Mouse (Mus musculus) megakaryocyte progenitor cell, adult 5-6 weeks (primary cell): ENCODE measurements around the gene Sgta. TPM values are rescaled to one million over a fixed set of nuclear protein-coding genes. Genes with fewer than 3 reads are reported as not detected.

Experiments used
- total RNA-seq, 2 experiments: library from RNA; stranded (forward) in 1 of 2; stranded (reverse) in 1 of 2; fragments of 157-497, 149-512 nt in 1 of 2; fragments of 200-1000 nt in 1 of 2; gene quantifications; 2 replicates each; pipeline versions ENCODE4 v1.2.3 to v1.2.4; 2015 to 2017

The Sgta gene
- total RNA-seq, 2 experiments from 2014 or later: 31.7 to 37.6 TPM

Other genes with a start within 250 kb of the Sgta start
- gene Jsrp1, start 246.7 kb downstream of the Sgta start, total RNA-seq (2015): not detected in 2 replicates
- gene Jsrp1, start 246.7 kb downstream of the Sgta start, total RNA-seq (2017): not detected in 2 replicates
- gene Oaz1, start 233.5 kb downstream of the Sgta start, total RNA-seq (2015): 1,168 and 1,276 TPM in 2 replicates
- 222 and 291 TPM in 2 replicates for gene Oaz1, start 233.5 kb downstream of the Sgta start, total RNA-seq (2017)
- gene Lingo3, start 216.1 kb downstream of the Sgta start, total RNA-seq (2015): not detected in 2 replicates
- gene Lingo3, start 216.1 kb downstream of the Sgta start, total RNA-seq (2017): not detected in 2 replicates
- gene Lsm7, start 205.0 kb downstream of the Sgta start, total RNA-seq (2015): 125 and 137 TPM in 2 replicates
- gene Lsm7, start 205.0 kb downstream of the Sgta start, total RNA-seq (2017): 307 and 354 TPM in 2 replicates
- 17.7 and 18.2 TPM in 2 replicates for gene Sppl2b, start 204.9 kb downstream of the Sgta start, total RNA-seq (2015)
- 29.4 and 39.4 TPM in 2 replicates for gene Sppl2b, start 204.9 kb downstream of the Sgta start, total RNA-seq (2017)
- gene Tmprss9, start 188.3 kb downstream of the Sgta start, total RNA-seq (2015): not detected in 2 replicates
- not detected in 2 replicates for gene Tmprss9, start 188.3 kb downstream of the Sgta start, total RNA-seq (2017)
- 132 and 150 TPM in 2 replicates for gene Timm13, start 159.2 kb downstream of the Sgta start, total RNA-seq (2015)
- 55.3 and 100 TPM in 2 replicates for gene Timm13, start 159.2 kb downstream of the Sgta start, total RNA-seq (2017)
- gene Lmnb2, start 141.9 kb downstream of the Sgta start, total RNA-seq (2015): 11.7 and 13.9 TPM in 2 replicates
- 49.3 and 56.9 TPM in 2 replicates for gene Lmnb2, start 141.9 kb downstream of the Sgta start, total RNA-seq (2017)
- 18.7 and 20.7 TPM in 2 replicates for gene Gadd45b, start 130.1 kb downstream of the Sgta start, total RNA-seq (2015)
- gene Gadd45b, start 130.1 kb downstream of the Sgta start, total RNA-seq (2017): 17.6 and 17.9 TPM in 2 replicates
- 0.44 and 0.57 TPM in 2 replicates for gene Gng7, start 45.2 kb downstream of the Sgta start, total RNA-seq (2015)
- 0.83 and 1.2 TPM in 2 replicates for gene Gng7, start 45.2 kb downstream of the Sgta start, total RNA-seq (2017)
- gene Diras1, start 34.5 kb downstream of the Sgta start, total RNA-seq (2015): not detected in 2 replicates
- gene Diras1, start 34.5 kb downstream of the Sgta start, total RNA-seq (2017): not detected in 2 replicates
- 1.9 and 2.3 TPM in 2 replicates for gene Slc39a3, start 22.8 kb downstream of the Sgta start, total RNA-seq (2015)
- gene Slc39a3, start 22.8 kb downstream of the Sgta start, total RNA-seq (2017): 4.2 and 5.0 TPM in 2 replicates
- 12.7 and 15.6 TPM in 2 replicates for gene Thop1, start 9.9 kb upstream of the Sgta start, total RNA-seq (2015)
- 28.0 and 28.7 TPM in 2 replicates for gene Thop1, start 9.9 kb upstream of the Sgta start, total RNA-seq (2017)
- 0.54 and 0.88 TPM in 2 replicates for gene Creb3l3, start 38.7 kb upstream of the Sgta start, total RNA-seq (2015)
- 0.30 and 0.58 TPM in 2 replicates for gene Creb3l3, start 38.7 kb upstream of the Sgta start, total RNA-seq (2017)
- gene Map2k2, start 45.7 kb upstream of the Sgta start, total RNA-seq (2015): 34.4 and 42.5 TPM in 2 replicates
- gene Map2k2, start 45.7 kb upstream of the Sgta start, total RNA-seq (2017): 50.1 and 54.9 TPM in 2 replicates
- gene Zbtb7a, start 75.0 kb upstream of the Sgta start, total RNA-seq (2015): 17.4 and 18.9 TPM in 2 replicates
- 7.7 and 8.6 TPM in 2 replicates for gene Zbtb7a, start 75.0 kb upstream of the Sgta start, total RNA-seq (2017)
- gene Pias4, start 107.7 kb upstream of the Sgta start, total RNA-seq (2015): 9.4 and 10.0 TPM in 2 replicates
- gene Pias4, start 107.7 kb upstream of the Sgta start, total RNA-seq (2017): 9.4 and 9.8 TPM in 2 replicates
- gene Eef2, start 116.5 kb upstream of the Sgta start, total RNA-seq (2015): 526 and 599 TPM in 2 replicates
- 1,508 and 1,553 TPM in 2 replicates for gene Eef2, start 116.5 kb upstream of the Sgta start, total RNA-seq (2017)
- gene Dapk3, start 122.8 kb upstream of the Sgta start, total RNA-seq (2015): 15.5 and 17.2 TPM in 2 replicates
- 37.2 and 54.7 TPM in 2 replicates for gene Dapk3, start 122.8 kb upstream of the Sgta start, total RNA-seq (2017)
- not detected in 2 replicates for gene 4930442H23Rik, start 123.7 kb upstream of the Sgta start, total RNA-seq (2015)
- not detected in 2 replicates for gene 4930442H23Rik, start 123.7 kb upstream of the Sgta start, total RNA-seq (2017)
- not detected in 2 replicates for gene Nmrk2, start 141.9 kb upstream of the Sgta start, total RNA-seq (2015)
- not detected in 2 replicates for gene Nmrk2, start 141.9 kb upstream of the Sgta start, total RNA-seq (2017)
- not detected in 2 replicates for gene Atcay, start 170.7 kb upstream of the Sgta start, total RNA-seq (2015)
- gene Atcay, start 170.7 kb upstream of the Sgta start, total RNA-seq (2017): not detected in 2 replicates
- 0.05 TPM in 1 of 2 replicates, not detected in the other for gene Zfr2, start 173.0 kb upstream of the Sgta start, total RNA-seq (2015)
- 0.17 TPM in 1 of 2 replicates, not detected in the other for gene Zfr2, start 173.0 kb upstream of the Sgta start, total RNA-seq (2017)
- gene Matk, start 192.8 kb upstream of the Sgta start, total RNA-seq (2015): 10.2 and 16.7 TPM in 2 replicates
- 32.7 and 33.7 TPM in 2 replicates for gene Matk, start 192.8 kb upstream of the Sgta start, total RNA-seq (2017)
- 95.1 and 97.1 TPM in 2 replicates for gene Mrpl54, start 206.8 kb upstream of the Sgta start, total RNA-seq (2015)
- gene Mrpl54, start 206.8 kb upstream of the Sgta start, total RNA-seq (2017): 155 and 196 TPM in 2 replicates
- 15.5 and 20.2 TPM in 2 replicates for gene Apba3, start 206.8 kb upstream of the Sgta start, total RNA-seq (2015)
- 10.5 and 16.9 TPM in 2 replicates for gene Apba3, start 206.8 kb upstream of the Sgta start, total RNA-seq (2017)
- gene Tjp3, start 231.4 kb upstream of the Sgta start, total RNA-seq (2015): 2.3 TPM in 2 replicates
- 3.9 and 5.2 TPM in 2 replicates for gene Tjp3, start 231.4 kb upstream of the Sgta start, total RNA-seq (2017)
- gene Pip5k1c, start 232.8 kb upstream of the Sgta start, total RNA-seq (2015): 18.9 and 24.6 TPM in 2 replicates
- 32.4 and 37.4 TPM in 2 replicates for gene Pip5k1c, start 232.8 kb upstream of the Sgta start, total RNA-seq (2017)